Mouse (Mus musculus) limb, embryonic 13.5 days (tissue): ENCODE data around the gene Cgnl1. TPM values are rescaled to one million over a fixed set of nuclear protein-coding genes. Genes with fewer than 3 reads are reported as not detected.
"Not testable (repeated sequence)": the region's sequence is repeated elsewhere in the genome, so short reads cannot be mapped to it uniquely, and the experiment has no call there.

Experiments used
- ATAC-seq: fragments of 200-750 bp; cut with Nextera tagmentation; 2 replicates; pipeline ENCODE4 v1.8.0; 2017; ENCODE audit warnings: low read depth, moderate number of reproducible peaks, moderate TSS enrichment; ENCODE audit not compliant: low FRiP score
- H3K27ac ChIP-seq: fragments of 300-500 bp; sonication (generic); 2 replicates; pipeline ENCODE4 v1.5.1; 2015; ENCODE audit warnings: inconsistent platforms, mild to moderate bottlenecking, moderate library complexity
- H3K27me3 ChIP-seq: fragments of 300-500 bp; sonication (generic); 2 replicates; pipeline ENCODE4 v1.6.1; 2015; ENCODE audit warnings: mild to moderate bottlenecking, inconsistent platforms
- H3K36me3 ChIP-seq: fragments of 300-500 bp; sonication (generic); 2 replicates; pipeline ENCODE4 v1.6.1; 2015; ENCODE audit warnings: inconsistent platforms, mild to moderate bottlenecking, moderate library complexity
- H3K4me1 ChIP-seq: fragments of 300-500 bp; sonication (generic); 2 replicates; pipeline ENCODE4 v1.6.1; 2015; ENCODE audit warnings: inconsistent platforms
- H3K4me2 ChIP-seq: fragments of 300-500 bp; sonication (generic); replicated peaks from 2 replicates; pipeline ENCODE4 v1.6.1; 2015; ENCODE audit warnings: inconsistent platforms, mild to moderate bottlenecking, moderate library complexity
- H3K4me3 ChIP-seq: fragments of 300-500 bp; sonication (generic); 2 replicates; pipeline ENCODE4 v1.5.1; 2015; ENCODE audit warnings: moderate library complexity, mild to moderate bottlenecking, inconsistent platforms
- H3K9ac ChIP-seq: fragments of 300-500 bp; sonication (generic); 2 replicates; pipeline ENCODE4 v1.6.1; 2015; ENCODE audit warnings: mild to moderate bottlenecking, inconsistent platforms
- H3K9me3 ChIP-seq: fragments of 300-500 bp; sonication (generic); 2 replicates; pipeline ENCODE4 v1.6.1; 2016; ENCODE audit warnings: inconsistent platforms
- WGBS: fragments of 180-500 bp; shearing (Covaris S2); methylation state at CpG from one replicate; pipeline ENCODE4 v1.1.7; 2015; 5-methylcytosine and 5-hydroxymethylcytosine counted together
- polyA plus RNA-seq: library from polyadenylated mRNA; unstranded; fragments of >200 nt; fragmentation: Nextera tagmentation; extraction: Ambion mirVana; gene quantifications from 2 replicates; pipeline ENCODE4 v1.2.1, GENCODE M21; 2015

Gene Cgnl1
- polyA plus RNA-seq, 1 experiment from 2014 or later, result 13.6 TPM

- WGBS, result 92% methylated on average over 1 of the region's 1 CpGs
- Histone ChIP-seq H3K27ac (no peak overlapping the region), H3K27me3 (no peaks in the 10 kb centered on the region), H3K36me3 (peaks cover 7% of the 10 kb centered on the region; the same call in 1 of the 2 replicates), H3K9me3 (0 out of 2 replicates have a peak, but pooled peaks cover 6% of the 10 kb centered on the region), H3K4me2 (no peak overlapping the region), H3K9ac (0 out of 2 replicates have a peak overlapping the region, but pooled peaks have one; percentile 20), H3K4me3 (no peak overlapping the region), H3K4me1 (peaks cover 13% of the 10 kb centered on the region)
- no peak for ATAC-seq
Observed at GRCm38 (mm10) chr9:71636854-71637253, 134.5 kb downstream of the Cgnl1 start.

GRCm38 (mm10) chr9:71635627-71636026, 135.8 kb downstream of the Cgnl1 start:
- Histone ChIP-seq H3K4me2 (no peak overlapping the region), H3K36me3 (peaks cover 11% of the 10 kb centered on the region), H3K4me3 (no peak overlapping the region), H3K9ac (no peak overlapping the region), H3K9me3 (0 out of 2 replicates have a peak, but pooled peaks cover 6% of the 10 kb centered on the region), H3K4me1 (peaks cover 13% of the 10 kb centered on the region), H3K27me3 (no peaks in the 10 kb centered on the region), H3K27ac (no peak overlapping the region)
- ATAC-seq, result no peak
- 61% methylated on average over 1 of the region's 1 CpGs for WGBS

DNA sequence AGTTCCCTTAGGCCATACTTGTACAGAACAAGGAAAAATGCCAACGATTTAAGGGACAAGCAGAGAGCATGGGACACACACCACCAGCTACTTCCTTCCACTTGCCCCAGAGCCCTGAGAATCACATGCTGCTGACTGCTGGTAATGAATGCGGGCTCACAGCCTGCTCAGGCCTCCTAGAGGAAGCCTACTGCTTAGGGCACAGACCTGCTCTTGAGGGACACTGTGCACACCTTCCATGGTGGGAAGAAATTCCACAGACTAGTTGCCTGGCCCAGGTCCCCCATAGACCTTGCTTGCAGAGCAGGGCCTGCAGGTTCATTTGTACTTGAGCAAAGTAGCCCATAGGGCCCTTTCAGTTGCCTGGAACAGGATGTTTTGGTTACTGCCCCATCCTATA, 136.5 kb downstream of the Cgnl1 start:
- 90% methylated on average over 2 of the region's 2 CpGs for WGBS
- ATAC-seq, result no peak
- no peak overlapping the region for H3K27ac ChIP-seq
- no peak overlapping the region for H3K4me3 ChIP-seq
- H3K36me3 ChIP-seq, result peaks cover 18% of the 10 kb centered on the region
- no peaks in the 10 kb centered on the region for H3K27me3 ChIP-seq
- no peak overlapping the region for H3K4me2 ChIP-seq
- H3K9ac ChIP-seq, result no peak overlapping the region
- peaks cover 13% of the 10 kb centered on the region for H3K4me1 ChIP-seq
- H3K9me3 ChIP-seq, result 0 out of 2 replicates have a peak, but pooled peaks cover 6% of the 10 kb centered on the region

- Histone ChIP-seq H3K4me2 (no peak overlapping the region), H3K4me1 (no peaks in the 10 kb centered on the region), H3K9me3 (0 out of 2 replicates have a peak, but pooled peaks cover 3% of the 10 kb centered on the region), H3K27me3 (no peaks in the 10 kb centered on the region), H3K27ac (no peak overlapping the region), H3K9ac (no peak overlapping the region), H3K4me3 (no peak overlapping the region), H3K36me3 (peaks cover 25% of the 10 kb centered on the region)
- 82% methylated on average over 6 of the region's 6 CpGs for WGBS
- ATAC-seq, result no peak
Observed at GRCm38 (mm10) chr9:71628921-71629320, 142.5 kb downstream of the Cgnl1 start.

- H3K27me3 ChIP-seq, result no peaks in the 10 kb centered on the region
- H3K4me2 ChIP-seq, result no peak overlapping the region
- H3K4me3 ChIP-seq, result no peak overlapping the region
- 80% methylated on average over 6 of the region's 6 CpGs for WGBS
- H3K4me1 ChIP-seq, result no peaks in the 10 kb centered on the region
- no peak for ATAC-seq
- no peak overlapping the region for H3K27ac ChIP-seq
- H3K9me3 ChIP-seq, result no peaks in the 10 kb centered on the region
- H3K36me3 ChIP-seq, result peaks cover 22% of the 10 kb centered on the region
- H3K9ac ChIP-seq, result no peak overlapping the region
Observed at GRCm38 (mm10) chr9:71628286-71628685, 143.1 kb downstream of the Cgnl1 start.

GRCm38 (mm10) chr9:71625961-71626360, 145.4 kb downstream of the Cgnl1 start:
- Histone ChIP-seq H3K9me3 (no peaks in the 10 kb centered on the region), H3K36me3 (peaks cover 21% of the 10 kb centered on the region), H3K27ac (no peak overlapping the region), H3K4me3 (no peak overlapping the region), H3K4me1 (no peaks in the 10 kb centered on the region), H3K4me2 (no peak overlapping the region), H3K27me3 (no peaks in the 10 kb centered on the region), H3K9ac (no peak overlapping the region)
- ATAC-seq, result no peak
- 80% methylated on average over 6 of the region's 6 CpGs for WGBS

GRCm38 (mm10) chr9:71624793-71625495, 146.5 kb downstream of the Cgnl1 start:
- no peak overlapping the region for H3K27ac ChIP-seq
- no peak overlapping the region for H3K4me2 ChIP-seq
- H3K9ac ChIP-seq, result no peak overlapping the region
- WGBS, result 50% methylated on average over 10 of the region's 10 CpGs
- no peak for ATAC-seq
- no peaks in the 10 kb centered on the region for H3K9me3 ChIP-seq
- no peaks in the 10 kb centered on the region for H3K4me1 ChIP-seq
- H3K4me3 ChIP-seq, result no peak overlapping the region
- peaks cover 10% of the 10 kb centered on the region for H3K36me3 ChIP-seq
- no peaks in the 10 kb centered on the region for H3K27me3 ChIP-seq

DNA sequence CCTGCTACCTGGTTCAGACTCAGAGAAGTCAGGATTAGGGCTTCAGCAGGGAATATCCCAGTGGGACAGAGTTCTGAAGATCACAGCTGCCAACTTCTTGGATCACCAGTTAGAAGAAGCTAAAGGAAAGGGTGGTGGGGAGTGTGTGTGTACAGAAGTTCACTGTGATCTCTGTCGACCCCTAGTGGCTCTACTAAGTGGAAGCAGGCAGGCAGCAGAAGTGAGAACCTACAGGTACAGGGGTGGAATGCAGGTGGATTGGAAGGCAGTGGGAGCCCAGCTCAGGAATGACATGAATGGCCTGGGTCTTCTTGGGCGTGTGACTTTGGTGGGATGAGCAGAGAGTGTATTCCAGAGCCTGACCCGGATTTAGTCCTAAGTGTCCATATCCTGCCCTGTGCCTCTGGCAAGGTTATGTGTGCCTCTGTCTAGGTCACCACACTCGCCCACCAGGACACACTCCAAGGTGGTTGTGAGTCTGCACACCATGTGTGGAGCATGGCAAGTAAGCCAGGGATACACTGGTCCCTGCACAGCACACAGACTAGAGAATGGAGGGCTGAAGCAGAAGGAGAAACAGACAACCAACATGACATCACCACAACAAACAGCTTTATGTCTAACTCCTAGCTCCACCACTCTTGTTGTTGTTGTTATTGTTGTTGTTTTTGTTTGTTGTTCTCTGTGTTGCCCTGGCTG, 147.4 kb downstream of the Cgnl1 start:
- WGBS, result 42% methylated on average over 4 of the region's 4 CpGs
- Histone ChIP-seq H3K4me1 (no peaks in the 10 kb centered on the region), H3K9ac (no peak overlapping the region), H3K27me3 (no peaks in the 10 kb centered on the region), H3K9me3 (no peaks in the 10 kb centered on the region), H3K4me3 (no peak overlapping the region), H3K27ac (no peak overlapping the region), H3K4me2 (no peak overlapping the region), H3K36me3 (peaks cover 3% of the 10 kb centered on the region)
- ATAC-seq, result peak; percentile 85

DNA sequence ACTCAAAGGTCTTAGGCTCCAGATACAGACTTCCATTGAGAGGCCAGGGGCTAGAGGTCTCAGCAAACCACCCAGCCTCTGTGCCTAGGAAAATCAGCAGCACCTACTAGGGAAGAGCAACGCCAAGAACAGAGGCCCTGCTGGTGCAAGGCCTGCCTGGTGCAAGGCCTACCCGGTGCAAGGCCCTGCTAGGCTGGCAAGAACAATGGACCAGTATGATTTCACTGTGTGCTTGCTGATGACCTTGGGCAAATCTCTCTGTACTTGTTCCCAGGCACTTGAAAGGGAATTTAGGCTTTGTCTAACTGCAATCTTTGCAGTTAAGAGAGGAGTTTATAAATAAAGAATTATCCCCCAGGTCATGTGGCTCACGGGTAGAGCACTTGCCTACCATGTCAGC, 148.8 kb downstream of the Cgnl1 start:
- no peaks in the 10 kb centered on the region for H3K27me3 ChIP-seq
- H3K4me1 ChIP-seq, result no peaks in the 10 kb centered on the region
- WGBS, result 73% methylated on average over 3 of the region's 3 CpGs
- no peak overlapping the region for H3K27ac ChIP-seq
- ATAC-seq, result no peak
- H3K4me3 ChIP-seq, result no peak overlapping the region
- H3K9me3 ChIP-seq, result no peaks in the 10 kb centered on the region
- H3K36me3 ChIP-seq, result no peaks in the 10 kb centered on the region; the same call in 1 of the 2 replicates
- no peak overlapping the region for H3K9ac ChIP-seq
- H3K4me2 ChIP-seq, result no peak overlapping the region

DNA sequence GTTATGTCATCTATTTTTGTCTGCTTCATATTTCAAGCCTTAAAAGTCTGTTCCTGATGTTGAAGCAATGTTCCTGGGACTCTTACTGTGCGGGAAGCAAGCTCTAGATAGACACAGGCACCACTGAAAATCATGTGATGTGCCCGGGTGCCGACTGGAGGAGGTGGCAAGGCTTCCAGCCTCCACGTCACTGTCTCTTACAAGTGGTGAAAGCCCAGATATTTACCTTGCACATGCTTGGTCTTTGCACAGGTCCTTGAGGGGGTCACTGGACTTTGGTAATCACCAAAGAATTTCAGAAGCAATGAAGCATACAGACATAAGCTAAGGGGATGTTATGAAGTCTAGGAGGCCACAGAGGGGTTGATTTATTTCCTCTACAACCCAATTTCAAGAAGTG, 149.4 kb downstream of the Cgnl1 start:
- H3K36me3 ChIP-seq, result no peaks in the 10 kb centered on the region; the same call in 1 of the 2 replicates
- ATAC-seq, result no peak
- no peaks in the 10 kb centered on the region for H3K27me3 ChIP-seq
- H3K9ac ChIP-seq, result no peak overlapping the region
- H3K4me3 ChIP-seq, result no peak overlapping the region
- no peaks in the 10 kb centered on the region for H3K4me1 ChIP-seq
- no peak overlapping the region for H3K4me2 ChIP-seq
- WGBS, result 81% methylated on average over 4 of the region's 4 CpGs
- no peaks in the 10 kb centered on the region for H3K9me3 ChIP-seq
- no peak overlapping the region for H3K27ac ChIP-seq

- not testable (repeated sequence) for H3K4me3 ChIP-seq, H3K4me2 ChIP-seq, H3K27me3 ChIP-seq, H3K27ac ChIP-seq, H3K36me3 ChIP-seq, H3K9me3 ChIP-seq, H3K4me1 ChIP-seq, ATAC-seq, H3K9ac ChIP-seq
- 87% methylated on average over 5 of the region's 5 CpGs for WGBS
Observed at GRCm38 (mm10) chr9:71620116-71620515, 151.3 kb downstream of the Cgnl1 start.

DNA sequence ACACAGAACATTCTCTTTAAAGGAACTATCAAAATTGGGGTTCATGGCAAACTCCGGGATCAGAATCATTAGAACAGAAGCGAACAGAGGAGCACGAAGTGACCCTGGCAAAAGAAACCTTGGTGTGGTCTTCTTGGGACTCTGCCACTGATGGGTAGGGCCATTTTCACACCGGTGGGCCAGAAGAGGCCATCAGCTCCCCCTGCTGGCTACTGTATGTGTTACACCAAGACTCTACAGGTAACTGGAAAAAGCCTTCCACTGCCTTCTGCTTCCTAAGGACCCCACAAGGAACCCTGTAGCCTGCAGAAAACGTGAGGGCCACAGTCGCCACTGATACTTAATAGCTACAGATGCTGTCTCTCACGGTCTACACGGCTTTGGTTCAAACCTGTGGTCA, 154.0 kb downstream of the Cgnl1 start:
- Histone ChIP-seq H3K4me1 (0 out of 2 replicates have a peak, but pooled peaks cover under 1% of the 10 kb centered on the region), H3K4me2 (no peak overlapping the region), H3K27me3 (no peaks in the 10 kb centered on the region), H3K36me3 (no peaks in the 10 kb centered on the region), H3K27ac (no peak overlapping the region), H3K4me3 (no peak overlapping the region), H3K9ac (no peak overlapping the region), H3K9me3 (no peaks in the 10 kb centered on the region)
- ATAC-seq, result no peak
- 45% methylated on average over 8 of the region's 8 CpGs for WGBS
